Mouse (Mus musculus): ENCODE measurements around the gene Pnpla8.
"Not testable (repeated sequence)": the region's sequence is repeated elsewhere in the genome, so short reads cannot be mapped to it uniquely, and the experiment has no call there.

Pnpla8 gene

DNA sequence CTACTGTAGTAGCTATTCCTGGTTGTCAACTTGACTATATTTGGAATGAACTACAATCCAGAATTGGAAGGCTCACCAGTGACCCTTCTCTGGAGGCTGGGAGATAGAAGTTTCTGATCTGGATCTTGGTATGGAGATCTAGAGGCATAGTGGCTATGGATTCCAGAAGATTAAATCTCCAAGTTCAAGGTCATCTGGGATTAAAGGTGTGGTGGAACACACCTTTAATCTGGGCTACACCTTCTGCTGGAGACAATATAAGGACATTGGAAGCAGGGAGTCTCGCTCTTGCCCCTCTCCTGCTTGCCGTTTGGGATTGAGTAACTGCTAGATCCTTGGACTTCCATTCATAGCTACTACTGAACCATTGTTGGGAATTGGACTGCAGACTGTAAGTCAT lies at the start of gene Pnpla8:
Pnpla8 (plus strand) TSS at position 301 of the 400 bp plus-strand sequence.
- DNase-seq (ENCODE audit: extremely low spot score) = not testable (repeated sequence)

DNA sequence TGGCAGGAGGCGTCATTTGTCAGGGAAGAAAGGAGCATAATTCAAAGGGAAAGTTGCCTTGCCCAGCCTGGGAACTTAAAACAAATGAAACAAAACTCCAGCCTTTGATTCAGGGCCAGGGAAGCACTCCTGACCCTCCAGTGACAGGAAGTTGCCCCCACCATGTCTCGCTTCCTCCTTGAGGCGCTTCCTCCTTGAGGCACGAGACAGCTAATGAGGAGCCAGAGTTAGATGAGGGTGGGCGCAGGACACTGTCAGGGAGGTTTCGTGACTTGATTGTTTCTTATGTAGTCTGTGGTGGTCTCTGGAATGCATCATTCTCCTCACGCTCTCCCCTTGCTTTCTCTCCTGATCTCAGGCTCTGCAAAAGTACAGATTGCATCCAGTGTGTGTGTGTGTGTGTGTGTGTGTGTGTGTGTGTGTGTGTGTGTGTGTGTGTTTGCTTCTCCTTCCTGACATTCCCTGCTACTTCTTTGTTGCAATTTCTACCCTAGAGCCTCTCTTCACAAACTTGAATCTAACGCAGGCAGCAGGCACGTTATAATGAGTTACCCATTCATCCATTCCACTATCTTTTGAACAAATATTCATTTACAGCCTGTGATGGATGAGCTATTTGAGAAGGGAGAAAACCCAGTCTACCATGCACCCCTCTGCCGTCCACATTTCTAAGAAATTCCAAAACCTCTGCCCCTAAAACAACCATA lies 44.7 kb upstream of the Pnpla8 start:
- DNase-seq (ENCODE audit: extremely low spot score) = peak; percentile 6

DNA sequence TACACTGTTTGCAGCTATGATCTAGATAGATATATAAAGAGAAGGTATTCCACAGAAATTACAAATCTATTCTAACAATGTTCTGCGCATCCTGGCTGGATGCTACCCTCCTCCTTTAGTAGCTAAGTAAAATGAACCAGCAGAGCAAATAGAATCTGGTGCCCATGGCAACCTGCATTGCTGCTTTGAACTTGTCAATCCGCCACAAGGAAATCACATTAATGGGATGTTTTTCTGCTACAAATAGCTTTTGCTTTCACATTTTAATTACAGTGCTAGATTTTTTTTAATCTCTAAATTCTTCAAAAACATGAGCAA lies 44.2 kb upstream of the Pnpla8 start:
- DNase-seq (ENCODE audit: extremely low spot score) = no peak

DNA sequence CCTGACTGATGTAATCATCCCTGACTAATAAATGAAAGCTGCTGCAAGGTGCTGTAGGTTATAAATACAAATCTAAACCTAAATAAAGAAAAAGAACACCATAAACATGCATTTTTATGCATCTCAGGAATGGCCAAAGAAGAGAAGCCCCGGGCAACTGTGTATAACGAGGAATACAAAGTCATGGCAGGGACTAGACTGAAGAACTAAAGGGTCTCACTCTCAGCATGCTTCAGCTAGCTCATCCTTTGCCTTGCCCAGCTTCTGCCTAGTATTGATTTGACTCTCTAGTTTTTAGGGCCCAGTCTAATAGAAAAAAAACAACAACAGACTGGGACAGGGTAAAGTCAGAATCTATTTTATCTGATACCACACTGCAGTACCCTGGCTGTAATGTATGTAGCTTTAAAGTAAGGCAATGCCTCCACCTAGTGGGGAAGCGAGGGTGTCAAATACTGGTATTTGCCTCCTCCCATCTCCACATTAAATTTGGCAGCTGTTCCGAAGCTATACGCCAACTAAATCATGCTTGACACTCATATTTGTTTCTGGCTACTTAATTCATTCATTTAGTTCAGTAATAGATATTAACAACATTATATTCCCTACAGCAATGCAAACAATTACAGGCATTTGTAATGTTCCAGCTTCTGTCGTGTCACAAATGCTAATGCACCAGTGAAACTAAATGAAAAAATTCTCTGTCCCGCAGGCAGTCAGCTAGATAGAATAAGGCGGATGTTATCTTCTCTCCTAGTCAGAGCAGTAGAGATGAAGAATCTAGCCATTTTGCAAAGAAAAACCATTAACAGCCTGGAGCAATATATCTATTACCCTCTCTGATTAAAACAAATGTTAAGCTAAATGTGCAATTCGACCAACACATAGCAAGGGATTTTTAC lies 39.8 kb upstream of the Pnpla8 start:
- DNase-seq (ENCODE audit: extremely low spot score) = peak; percentile 38

DNA sequence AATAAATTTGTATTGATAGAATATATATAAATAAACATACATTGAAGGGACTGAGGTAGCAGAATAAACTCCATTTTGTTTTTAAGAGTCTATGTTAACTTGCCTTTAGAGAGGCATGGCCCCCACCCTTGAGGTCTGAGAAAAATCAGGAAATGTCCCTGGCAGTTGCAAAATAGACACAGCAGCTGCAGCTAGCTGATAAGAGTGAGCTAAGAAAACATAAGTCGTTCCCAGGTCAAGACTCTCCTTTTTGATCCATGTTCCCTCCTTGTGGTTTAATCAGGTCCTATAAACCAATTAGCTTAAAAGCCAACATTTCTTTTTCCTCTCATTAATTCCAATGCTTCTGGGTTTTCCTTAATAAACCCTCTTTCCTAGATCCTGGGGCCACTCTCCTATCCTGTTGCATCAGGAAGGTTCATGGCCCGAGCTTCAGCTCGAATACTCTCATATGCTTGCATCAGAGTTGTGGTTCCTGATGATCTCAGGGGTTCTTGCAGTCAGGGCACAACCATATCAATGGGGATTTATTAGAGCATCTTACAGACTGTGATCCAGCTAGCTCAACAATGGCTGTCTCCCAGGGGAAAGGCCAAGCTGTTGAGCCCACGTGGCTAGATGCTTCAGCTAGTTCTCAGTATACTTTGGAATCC lies 23.2 kb upstream of the Pnpla8 start:
- DNase-seq (ENCODE audit: extremely low spot score) = no peak

DNA sequence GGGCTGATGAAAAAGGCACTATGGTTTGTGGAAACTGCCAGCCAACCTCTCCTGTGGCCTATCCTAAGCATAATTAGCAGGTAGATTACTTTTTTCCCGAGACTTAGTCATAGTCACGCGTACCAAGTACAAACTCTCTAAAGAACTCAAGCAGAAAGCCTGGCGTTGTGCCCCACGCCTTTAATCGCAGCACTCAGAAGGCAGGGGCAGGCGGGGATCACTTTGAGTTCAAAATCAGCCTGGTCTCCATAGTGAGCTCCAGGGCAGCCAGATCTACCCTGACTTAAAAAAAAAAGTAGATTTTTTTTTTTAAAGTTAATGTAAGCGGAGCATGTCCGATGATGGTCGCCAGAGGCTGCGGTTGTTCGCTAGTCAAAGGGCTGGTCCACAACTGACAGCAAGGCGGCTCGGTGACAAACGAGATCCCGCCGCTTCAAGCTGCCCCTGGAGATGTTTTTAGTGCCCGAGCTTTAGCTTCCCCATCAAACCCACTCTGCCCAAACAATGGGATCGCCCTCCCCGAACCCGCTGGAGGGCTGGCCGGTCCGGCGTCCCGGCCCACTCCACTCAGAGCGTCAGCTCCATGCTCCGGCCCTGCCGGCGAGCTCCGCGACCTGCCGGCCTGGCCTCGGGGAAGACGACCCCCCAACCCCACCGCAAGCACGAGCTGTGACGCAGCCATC lies 11.9 kb upstream of the Pnpla8 start:
- no peak for DNase-seq (ENCODE audit: extremely low spot score)

DNA sequence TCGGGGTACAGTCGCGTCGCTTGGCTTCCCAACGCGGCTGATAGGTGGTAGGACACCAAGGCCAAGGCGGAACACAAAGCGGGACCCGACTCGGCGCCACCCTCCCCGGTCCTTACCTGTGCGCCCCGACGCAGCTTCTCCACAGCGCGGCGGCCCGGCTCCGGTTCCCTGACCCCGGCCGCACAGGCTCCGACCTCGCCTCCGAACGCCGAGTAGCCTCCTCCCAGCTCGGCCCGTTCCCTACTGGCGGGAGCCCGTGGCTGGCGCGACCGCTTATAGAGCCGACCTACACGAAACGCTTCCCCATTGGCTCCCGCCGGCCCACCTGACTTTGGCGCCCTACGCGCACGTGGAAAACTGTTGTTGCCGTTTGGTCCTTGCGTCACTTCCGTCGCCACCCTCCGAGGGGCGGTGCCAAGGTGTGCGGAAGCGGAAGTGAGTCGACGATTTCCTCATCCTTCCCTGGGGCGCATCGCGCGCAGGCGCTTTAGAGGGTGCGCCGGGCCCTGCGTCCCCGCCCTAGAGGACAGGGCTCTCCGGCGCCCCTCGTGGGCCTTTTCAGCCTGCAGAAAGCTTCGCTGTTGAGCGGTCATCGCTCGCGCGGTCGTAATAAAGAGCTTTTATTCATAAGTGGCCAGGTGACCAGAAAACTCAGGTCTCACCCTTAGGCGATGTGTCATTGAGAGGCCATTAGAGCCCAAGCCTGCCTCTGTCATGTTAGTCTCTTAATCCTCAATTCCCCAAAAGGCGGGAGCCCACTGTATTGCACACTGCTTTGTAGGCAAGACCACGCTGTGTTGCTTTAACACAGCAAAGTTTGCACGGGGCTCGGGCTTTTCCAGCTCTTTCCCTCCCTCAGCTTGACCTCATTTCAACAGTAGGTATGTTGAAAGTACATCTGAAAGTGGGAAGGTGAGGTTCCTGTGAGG lies 11.1 kb upstream of the Pnpla8 start, which contains the start of gene Dnajb9:
Dnajb9 (minus strand) TSS at position 503 of the 929 bp plus-strand sequence.
- peak; percentile 99 for DNase-seq (ENCODE audit: extremely low spot score)

DNA sequence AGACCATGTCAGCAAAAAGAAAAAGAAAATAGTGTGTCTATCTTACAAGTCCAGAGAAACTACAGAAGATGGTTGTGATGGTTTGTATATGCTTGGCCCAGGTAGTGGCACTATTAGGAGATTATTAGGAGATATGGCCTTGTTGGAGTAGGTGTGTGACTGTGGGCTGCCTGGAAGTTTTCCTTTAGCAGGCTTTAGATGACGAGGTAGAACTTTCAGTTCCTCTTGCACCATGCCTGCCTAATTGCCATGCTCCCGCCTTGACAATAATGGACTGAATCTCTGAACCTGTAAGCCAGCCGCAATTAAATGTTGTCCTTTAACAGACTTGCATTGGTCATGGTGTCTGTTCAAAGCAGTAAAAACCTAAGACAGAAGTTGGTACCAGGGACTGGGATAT lies 9.6 kb upstream of the Pnpla8 start:
- no peak for DNase-seq (ENCODE audit: extremely low spot score)

DNA sequence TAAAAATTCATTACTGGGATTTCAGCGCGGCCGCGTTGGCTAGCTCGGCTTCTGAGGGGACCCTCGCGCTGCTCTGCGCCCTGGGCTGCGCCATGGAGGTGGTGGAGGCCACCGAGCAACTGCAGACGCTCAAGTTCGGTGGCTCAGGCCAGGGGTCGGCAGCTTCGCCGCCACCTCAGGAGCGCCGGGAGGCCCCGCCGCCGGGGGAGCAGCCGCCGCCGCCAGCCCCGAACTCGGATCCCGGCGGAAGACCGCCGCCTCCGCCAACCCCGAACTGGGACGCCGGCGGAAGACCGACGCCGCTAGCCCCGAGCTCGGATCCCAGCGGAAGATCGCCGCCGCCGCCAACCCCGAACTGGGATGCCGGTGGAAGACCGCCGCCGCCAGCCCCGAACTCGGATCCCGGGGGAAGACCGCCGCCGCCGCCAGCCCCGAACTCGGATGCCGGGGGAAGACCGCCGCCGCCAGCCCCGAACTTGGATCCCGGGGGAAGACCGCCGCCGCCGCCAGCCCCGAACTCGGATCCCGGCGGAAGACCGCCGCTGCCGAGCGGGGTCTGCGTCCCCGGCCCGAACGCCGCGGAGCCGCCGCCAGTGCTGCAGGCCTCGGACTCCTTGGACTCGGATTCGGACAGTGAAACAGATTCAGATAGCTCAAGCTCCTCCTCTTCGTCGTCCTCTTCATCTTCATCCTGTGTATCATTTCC lies 634 bp downstream of the Pnpla8 start:
- peak; percentile 62 for DNase-seq (ENCODE audit: extremely low spot score)

DNA sequence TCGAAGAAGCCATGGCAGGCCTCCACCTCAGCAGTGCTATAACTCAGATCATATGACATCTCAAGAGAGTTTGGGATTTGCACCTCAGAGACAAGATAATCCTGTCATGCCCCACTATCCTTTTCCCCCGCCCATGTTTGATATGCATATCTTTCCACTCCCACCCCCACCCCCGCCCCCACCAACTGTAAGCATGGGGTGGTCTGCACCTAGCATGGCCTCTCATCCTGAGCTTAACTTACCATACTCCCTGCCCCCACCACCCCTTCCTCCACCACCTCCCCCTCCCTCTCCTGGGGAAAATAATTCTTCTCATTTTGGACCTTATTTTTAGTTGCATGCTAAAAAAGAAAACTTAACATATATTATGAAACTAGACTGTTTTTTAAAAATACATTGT lies 1.9 kb downstream of the Pnpla8 start:
- no peak for DNase-seq (ENCODE audit: extremely low spot score)

DNA sequence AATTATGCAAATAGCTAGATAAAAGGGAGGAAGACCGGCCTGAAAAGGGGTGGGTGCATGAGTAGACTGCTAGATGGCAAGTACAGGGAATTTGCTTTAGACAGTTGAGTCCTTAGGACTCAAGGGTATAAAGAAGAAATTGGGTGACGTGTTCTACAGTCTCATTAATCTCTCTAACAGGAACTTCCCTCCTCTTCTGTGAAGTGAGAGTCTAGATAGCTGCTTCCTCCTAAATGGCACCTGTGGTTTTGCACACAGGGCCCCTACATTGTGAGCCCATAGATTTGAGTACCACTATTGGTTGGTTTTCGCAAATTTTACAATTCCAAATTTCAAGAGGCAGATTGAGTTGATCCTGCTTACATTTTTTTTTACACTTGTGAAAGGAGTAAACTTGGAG lies 3.5 kb downstream of the Pnpla8 start:
- DNase-seq (ENCODE audit: extremely low spot score) = no peak

DNA sequence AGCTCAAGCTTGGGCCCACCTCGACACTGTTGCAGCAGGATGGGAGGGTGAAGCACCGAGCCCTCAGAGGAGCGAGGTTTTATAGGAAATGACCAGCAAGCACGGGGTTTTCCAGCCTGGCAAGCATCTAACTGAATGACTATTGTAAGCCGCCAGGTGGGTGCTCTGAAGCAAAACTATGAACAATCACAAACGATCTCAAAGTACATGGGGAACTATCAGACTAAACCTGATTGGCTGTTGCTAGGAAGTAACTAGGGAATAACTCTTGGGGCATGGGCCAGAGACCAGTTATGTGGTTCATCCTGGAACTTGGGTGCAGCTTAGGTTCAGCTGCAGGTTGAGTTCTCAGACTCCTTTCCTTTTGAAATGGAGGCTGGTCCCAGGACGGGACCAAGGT lies 19.9 kb downstream of the Pnpla8 start:
- no peak for DNase-seq (ENCODE audit: extremely low spot score)

DNA sequence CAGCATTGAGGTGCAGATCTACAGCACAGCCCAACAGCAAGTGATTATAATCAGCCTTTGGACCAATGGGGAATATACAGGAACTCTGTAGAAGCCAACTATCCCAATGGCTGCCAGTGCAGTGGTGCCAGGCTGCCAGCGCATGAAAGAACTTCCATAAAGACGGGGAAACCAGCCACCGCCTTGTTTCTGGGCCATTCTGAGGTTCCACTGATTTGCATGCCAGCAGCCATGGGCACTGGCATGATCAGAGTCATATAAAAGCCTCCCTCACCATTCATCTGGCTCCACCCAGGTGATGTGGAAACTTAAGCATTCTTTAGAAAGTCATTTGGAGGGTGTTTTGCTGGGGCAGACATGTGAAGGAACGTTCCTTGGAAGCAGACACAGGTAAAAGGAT lies 21.2 kb downstream of the Pnpla8 start:
- DNase-seq (ENCODE audit: extremely low spot score) = no peak

DNA sequence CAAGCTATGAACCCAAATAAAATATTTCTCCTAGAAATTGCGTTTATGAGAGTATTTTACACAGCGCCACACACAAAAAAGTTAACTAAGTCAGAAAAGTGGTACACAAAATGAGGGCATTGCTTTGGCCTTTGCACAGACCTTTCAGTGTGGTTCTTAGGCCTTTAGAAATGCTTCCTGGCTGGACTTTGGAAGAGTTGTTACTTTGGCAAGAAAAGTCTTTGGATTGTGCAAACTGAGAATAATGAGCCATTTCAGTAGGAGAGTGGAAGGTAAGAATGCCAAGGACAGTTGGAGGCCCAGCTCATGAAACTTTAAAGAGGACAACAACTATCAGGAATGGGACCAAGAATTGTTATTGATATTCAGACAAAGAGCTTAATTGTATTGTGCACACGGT lies 24.6 kb downstream of the Pnpla8 start:
- no peak for DNase-seq (ENCODE audit: extremely low spot score)

DNA sequence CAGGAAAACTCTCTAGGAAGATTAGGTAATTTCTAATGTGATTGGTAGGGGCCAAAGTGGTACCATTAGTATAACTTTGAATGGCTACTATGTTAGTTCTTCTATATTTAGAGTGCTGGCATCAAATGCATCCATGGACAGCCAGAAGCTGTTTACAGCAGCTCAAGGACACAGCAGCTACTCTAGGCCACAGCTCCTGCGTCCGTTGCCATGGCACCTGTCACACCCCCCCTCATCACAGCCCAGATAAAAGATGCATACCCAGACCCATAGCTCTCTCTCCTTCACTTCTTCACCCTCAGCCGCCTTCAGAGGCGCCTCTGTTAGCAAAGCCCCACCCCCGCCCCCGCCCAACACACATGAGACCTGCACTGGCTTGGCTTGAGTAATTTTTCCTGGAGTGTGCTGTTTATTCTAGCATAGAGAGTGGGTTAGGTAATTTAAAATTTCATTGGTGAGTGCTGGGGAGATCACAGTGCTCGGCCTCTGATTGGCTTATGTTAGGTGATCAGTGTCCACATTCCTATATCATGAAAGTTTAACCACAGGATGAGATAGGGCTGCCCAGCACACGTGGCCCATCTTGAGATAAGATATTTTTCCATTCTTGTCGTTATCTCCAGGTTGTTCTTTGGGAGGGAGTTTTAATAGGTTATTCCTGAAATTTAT lies 27.3 kb downstream of the Pnpla8 start:
- no peak for DNase-seq (ENCODE audit: extremely low spot score)

DNA sequence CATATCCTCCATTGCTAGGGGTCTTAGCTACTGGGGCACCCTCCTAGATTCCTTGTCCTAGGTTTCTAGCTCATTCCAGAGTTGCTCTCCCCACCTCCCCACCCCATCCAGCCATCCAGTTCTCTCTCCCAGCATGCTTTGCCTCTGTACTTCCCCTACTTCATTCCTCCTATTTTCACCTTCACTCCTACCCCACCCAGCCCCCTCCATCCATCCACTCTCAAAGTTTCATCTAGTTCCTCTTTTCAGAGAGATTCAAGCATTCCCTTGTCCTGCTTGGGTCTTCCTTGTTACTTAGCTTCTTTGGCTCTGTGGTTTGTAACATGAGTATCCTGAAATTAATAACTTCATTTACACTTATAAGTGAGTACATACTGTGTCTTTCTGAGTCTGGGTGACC lies 41.4 kb downstream of the Pnpla8 start:
- DNase-seq (ENCODE audit: extremely low spot score) = no peak

DNA sequence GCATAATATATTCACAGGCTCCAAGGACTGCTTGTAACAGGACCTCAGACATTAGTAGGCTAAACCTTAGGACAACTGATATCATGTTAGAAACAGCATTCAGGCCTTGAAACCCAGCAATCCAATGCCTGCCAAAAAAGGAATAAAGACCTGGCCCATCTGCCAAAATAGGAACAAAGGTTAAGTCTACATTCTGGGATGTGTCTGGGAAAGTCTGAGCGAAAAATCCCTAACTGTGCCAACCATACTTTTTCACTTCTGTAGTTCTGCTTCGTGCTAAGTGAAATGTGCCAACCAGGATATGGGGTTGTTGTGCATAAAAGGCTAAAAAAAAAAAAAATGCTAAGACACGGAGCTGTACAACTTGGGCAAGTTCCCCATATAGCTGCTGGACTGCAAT lies 44.5 kb downstream of the Pnpla8 start:
- no peak for DNase-seq (ENCODE audit: extremely low spot score)

DNA sequence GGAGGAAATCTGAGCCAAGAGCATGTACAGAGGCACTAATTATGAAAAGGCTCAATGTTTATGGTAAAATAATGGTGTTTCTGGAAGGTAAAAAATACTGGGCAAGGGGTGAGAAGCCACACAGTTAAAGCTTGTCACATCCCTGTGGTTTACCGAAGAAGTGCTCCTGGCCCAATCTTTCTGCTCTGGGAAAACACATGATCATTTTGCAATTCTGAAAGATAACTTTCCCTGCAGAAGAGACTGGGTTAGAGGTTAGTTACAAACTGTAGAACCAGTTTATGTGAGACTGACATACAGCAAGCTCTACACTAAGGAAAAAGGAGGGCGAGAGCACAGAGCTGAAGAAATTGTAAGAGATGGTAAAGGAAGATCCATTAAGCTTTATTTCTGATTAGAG lies 46.0 kb downstream of the Pnpla8 start:
- DNase-seq (ENCODE audit: extremely low spot score) = no peak

DNA sequence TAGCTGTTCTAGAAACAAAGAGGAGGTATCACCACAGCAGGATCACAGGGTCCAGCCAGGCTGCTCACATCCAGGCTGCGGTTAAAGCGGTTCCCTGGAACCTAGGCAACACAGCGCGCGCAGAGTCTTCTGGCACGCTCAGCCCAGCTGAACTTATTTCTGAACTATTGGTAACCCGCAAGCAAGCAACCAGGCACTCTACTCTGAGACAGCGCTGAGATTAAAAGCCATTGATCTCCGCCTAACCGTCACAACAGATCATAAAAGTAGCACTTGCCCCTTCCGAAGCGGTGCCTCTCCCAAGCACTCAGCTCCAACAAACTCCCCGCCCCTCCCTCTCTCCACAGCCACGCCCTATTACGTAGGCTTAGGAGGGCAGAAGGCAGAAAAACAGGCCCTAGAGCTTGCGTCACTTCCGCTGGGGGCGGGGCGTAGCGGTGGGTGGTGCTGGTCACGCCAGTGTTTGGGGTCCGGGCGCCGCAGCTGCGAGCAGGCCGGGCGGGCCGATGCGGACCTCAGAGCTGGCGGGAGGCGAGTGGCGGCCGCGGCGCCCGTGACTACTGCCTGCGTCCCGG lies 47.6 kb downstream of the Pnpla8 start:
- DNase-seq (ENCODE audit: extremely low spot score) = peak; percentile 100
